Mouse (Mus musculus) liver, embryonic 12.5 days (tissue): Measurements from ENCODE around the gene Arfrp1. TPM values are rescaled to one million over a fixed set of nuclear protein-coding genes. Genes with fewer than 3 reads are reported as not detected.

Experiments
- ATAC-seq: fragments of 200-750 bp; cut with Nextera tagmentation; 2 replicates; pipeline ENCODE4 v1.8.0; 2017; ENCODE audit warnings: moderate number of reproducible peaks, mild to moderate bottlenecking, moderate library complexity
- H3K27ac ChIP-seq: fragments of 300-500 bp; sonication (generic); 2 replicates; pipeline ENCODE4 v1.5.1; 2016; ENCODE audit warnings: mild to moderate bottlenecking
- H3K27me3 ChIP-seq: fragments of 300-500 bp; sonication (generic); replicated peaks from 2 replicates; pipeline ENCODE4 v1.6.1; 2016; ENCODE audit warnings: mild to moderate bottlenecking, moderate library complexity
- H3K36me3 ChIP-seq: fragments of 300-500 bp; sonication (generic); 2 replicates; pipeline ENCODE4 v1.6.1; 2016; ENCODE audit warnings: mild to moderate bottlenecking, moderate library complexity
- H3K4me1 ChIP-seq: fragments of 300-500 bp; sonication (generic); 2 replicates; pipeline ENCODE4 v1.6.1; 2016
- H3K4me2 ChIP-seq: fragments of 300-500 bp; sonication (generic); 2 replicates; pipeline ENCODE4 v1.6.1; 2016; ENCODE audit warnings: mild to moderate bottlenecking, moderate library complexity
- H3K4me3 ChIP-seq: fragments of 300-500 bp; sonication (generic); 2 replicates; pipeline ENCODE4 v1.5.1; 2016; ENCODE audit warnings: mild to moderate bottlenecking, moderate library complexity
- H3K9ac ChIP-seq: fragments of 300-500 bp; sonication (generic); 2 replicates; pipeline ENCODE4 v1.6.1; 2016; ENCODE audit warnings: mild to moderate bottlenecking, moderate library complexity
- H3K9me3 ChIP-seq: fragments of 300-500 bp; sonication (generic); replicated peaks from 2 replicates; pipeline ENCODE4 v1.6.1; 2016; ENCODE audit warnings: mild to moderate bottlenecking, moderate library complexity
- WGBS: fragments of 180-500 bp; shearing (Covaris S2); methylation state at CpG from one replicate; pipeline ENCODE4 v1.1.7; 2016; ENCODE audit not compliant: insufficient replicate concordance; 5-methylcytosine and 5-hydroxymethylcytosine counted together
- polyA plus RNA-seq: library from polyadenylated mRNA; unstranded; fragments of >200 nt; fragmentation: Nextera tagmentation; extraction: Ambion mirVana; gene quantifications from 2 replicates; pipeline ENCODE4 v1.2.1, GENCODE M21; 2016

Gene Arfrp1
- 34.4 and 36.7 TPM in 2 replicates for polyA plus RNA-seq

GRCm38 (mm10) chr2:181364860-181365596, at the start of gene Arfrp1, which contains the start of gene Zgpat:
Gene Arfrp1, minus strand, starts transcription at chr2:181365404.
Gene Zgpat, plus strand, starts transcription at chr2:181364928.
- Histone ChIP-seq H3K9ac (peak within 1 kb of the TSS; percentile 90), H3K9me3 (no peaks in the 10 kb centered on the region), H3K4me2 (peak within 1 kb of the TSS; percentile 97), H3K36me3 (peaks cover 62% of the 10 kb centered on the region), H3K4me1 (peaks cover 56% of the 10 kb centered on the region), H3K4me3 (peak within 1 kb of the TSS; percentile 85), H3K27me3 (no peaks in the 10 kb centered on the region), H3K27ac (peak within 1 kb of the TSS; percentile 91)
- ATAC-seq: peak; percentile 90
- 0% methylated on average over 67 of the region's 71 CpGs for WGBS

GRCm38 (mm10) chr2:181413141-181413540, 47.9 kb upstream of the Arfrp1 start:
- Histone ChIP-seq H3K4me3 (no peak overlapping the region), H3K27ac (peak overlapping the region; percentile 46; the same call in 1 of the 2 replicates), H3K27me3 (no peaks in the 10 kb centered on the region), H3K4me2 (no peak overlapping the region), H3K36me3 (peaks cover 44% of the 10 kb centered on the region), H3K4me1 (peaks cover 49% of the 10 kb centered on the region), H3K9ac (no peak overlapping the region), H3K9me3 (no peaks in the 10 kb centered on the region)
- 69% methylated on average over 2 of the region's 2 CpGs for WGBS
- ATAC-seq: no peak

DNA sequence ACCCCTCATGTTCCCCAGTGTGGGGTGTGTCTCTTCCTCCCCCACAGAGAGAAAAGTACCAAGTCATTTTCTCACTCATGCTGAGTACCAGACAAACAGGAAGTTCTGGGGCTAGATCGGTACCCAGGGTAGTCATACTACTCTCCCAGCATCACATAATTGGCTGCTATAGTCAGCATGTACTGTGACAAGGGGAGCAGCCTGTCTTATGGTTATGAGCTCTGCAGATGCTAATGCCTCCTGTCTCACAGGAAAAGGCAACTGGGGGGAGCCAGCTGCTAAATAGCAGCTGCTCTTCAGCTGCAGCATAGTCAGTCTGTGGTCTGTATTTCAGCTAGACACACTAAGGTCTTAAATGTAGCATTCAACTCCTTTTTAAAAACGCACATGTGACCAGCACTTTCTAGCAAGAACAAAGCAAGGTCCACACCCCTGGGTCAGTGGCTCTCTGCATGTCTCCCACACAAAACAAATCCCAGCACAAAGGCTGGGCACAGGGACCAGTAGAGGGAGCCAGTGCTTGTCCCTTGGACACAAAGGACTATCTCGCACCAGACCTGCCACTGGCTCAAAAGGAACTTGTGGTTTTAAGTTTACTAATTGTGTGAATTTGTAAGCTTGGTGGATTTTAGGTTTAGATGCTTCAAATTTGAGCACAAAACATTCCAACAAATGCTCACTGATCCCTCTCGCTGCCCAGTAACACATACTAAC, 45.7 kb upstream of the Arfrp1 start:
- no peaks in the 10 kb centered on the region for H3K9me3 ChIP-seq
- H3K4me2 ChIP-seq: no peak overlapping the region
- WGBS: 45% methylated on average over 4 of the region's 4 CpGs
- peak; percentile 67; the same call in 1 of the 2 replicates for ATAC-seq
- H3K9ac ChIP-seq: no peak overlapping the region
- no peaks in the 10 kb centered on the region for H3K27me3 ChIP-seq
- peaks cover 27% of the 10 kb centered on the region for H3K4me1 ChIP-seq
- H3K4me3 ChIP-seq: no peak overlapping the region
- H3K36me3 ChIP-seq: peaks cover 44% of the 10 kb centered on the region
- peak overlapping the region; percentile 49; the same call in 1 of the 2 replicates for H3K27ac ChIP-seq

DNA sequence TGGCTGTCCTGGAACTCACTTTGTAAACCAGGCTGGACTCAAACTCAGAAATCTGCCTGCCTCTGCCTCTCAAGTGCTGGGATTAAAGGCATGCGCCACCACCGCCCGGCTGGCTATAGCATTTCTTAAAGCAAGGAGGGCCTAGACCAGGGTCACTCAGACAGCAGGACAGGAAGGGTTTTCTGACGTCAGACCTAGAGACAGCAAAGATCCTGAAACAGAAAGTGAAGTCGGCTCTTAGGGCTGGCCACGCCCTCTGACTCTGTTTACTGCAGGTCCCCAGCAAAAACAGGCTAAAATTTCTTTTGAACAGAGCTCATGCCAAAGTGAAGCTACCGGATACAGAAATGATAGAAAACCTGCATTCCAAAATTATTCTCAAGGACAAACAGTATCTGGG, 44.4 kb upstream of the Arfrp1 start:
- no peak for ATAC-seq
- no peak overlapping the region; the same call in 1 of the 2 replicates for H3K27ac ChIP-seq

GRCm38 (mm10) chr2:181403722-181404121, 38.5 kb upstream of the Arfrp1 start:
- Histone ChIP-seq H3K4me3 (no peak overlapping the region), H3K9me3 (no peaks in the 10 kb centered on the region), H3K4me2 (no peak overlapping the region), H3K27me3 (no peaks in the 10 kb centered on the region), H3K27ac (no peak overlapping the region), H3K9ac (no peak overlapping the region), H3K4me1 (peaks cover 36% of the 10 kb centered on the region), H3K36me3 (peaks cover 37% of the 10 kb centered on the region)
- no peak for ATAC-seq
- 64% methylated on average over 3 of the region's 3 CpGs for WGBS

More for the DNA sequence above, 44.4 kb upstream of the Arfrp1 start:
- no peaks in the 10 kb centered on the region for H3K27me3 ChIP-seq
- peaks cover 30% of the 10 kb centered on the region for H3K4me1 ChIP-seq
- no peaks in the 10 kb centered on the region for H3K9me3 ChIP-seq
- H3K36me3 ChIP-seq: peaks cover 55% of the 10 kb centered on the region
- no peak overlapping the region for H3K9ac ChIP-seq
- H3K4me2 ChIP-seq: no peak overlapping the region
- no peak overlapping the region for H3K4me3 ChIP-seq
- 78% methylated on average over 7 of the region's 7 CpGs for WGBS

- peaks cover 33% of the 10 kb centered on the region for H3K36me3 ChIP-seq
- H3K27me3 ChIP-seq: no peaks in the 10 kb centered on the region
- peaks cover 36% of the 10 kb centered on the region for H3K4me1 ChIP-seq
- H3K4me3 ChIP-seq: no peak overlapping the region
- peak overlapping the region; percentile 17; the same call in 1 of the 2 replicates for H3K27ac ChIP-seq
- no peaks in the 10 kb centered on the region for H3K9me3 ChIP-seq
- H3K9ac ChIP-seq: no peak overlapping the region
- ATAC-seq: peak; percentile 50
- H3K4me2 ChIP-seq: no peak overlapping the region
- 4% methylated on average over 1 of the region's 1 CpGs for WGBS
Measured at GRCm38 (mm10) chr2:181401497-181401896, 36.3 kb upstream of the Arfrp1 start.

DNA sequence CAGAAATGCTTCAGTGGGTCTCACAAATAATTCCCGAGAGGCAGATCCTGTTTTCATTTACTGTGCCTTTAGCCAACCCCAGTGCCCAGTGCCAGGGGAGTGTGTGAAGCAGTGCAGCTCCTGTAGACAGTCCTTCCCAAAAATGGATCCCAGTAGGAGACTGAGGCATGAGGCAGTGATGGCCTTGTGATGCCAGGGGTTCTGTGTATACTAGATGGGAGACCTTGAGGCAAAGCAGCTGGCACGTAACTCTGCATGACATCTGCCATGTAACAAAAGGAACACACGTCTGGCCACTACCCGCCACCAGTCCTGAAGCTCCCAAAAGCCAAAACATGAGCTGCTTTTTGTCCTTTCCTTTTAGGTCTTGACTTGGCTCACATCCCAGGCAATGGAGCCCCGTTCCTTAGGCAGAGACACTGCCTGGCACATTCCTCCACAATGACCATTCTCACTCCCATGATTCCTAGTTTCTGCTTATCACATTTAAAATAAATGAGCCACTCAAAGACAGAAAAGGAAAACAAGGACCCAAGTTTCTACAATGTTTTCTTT, 32.1 kb upstream of the Arfrp1 start:
- no peaks in the 10 kb centered on the region for H3K9me3 ChIP-seq
- no peak overlapping the region for H3K4me3 ChIP-seq
- WGBS: 86% methylated on average over 5 of the region's 5 CpGs
- peaks cover 12% of the 10 kb centered on the region for H3K4me1 ChIP-seq
- no peak overlapping the region for H3K27ac ChIP-seq
- H3K27me3 ChIP-seq: no peaks in the 10 kb centered on the region
- ATAC-seq: no peak
- no peak overlapping the region for H3K9ac ChIP-seq
- peaks cover 39% of the 10 kb centered on the region for H3K36me3 ChIP-seq
- H3K4me2 ChIP-seq: no peak overlapping the region

DNA sequence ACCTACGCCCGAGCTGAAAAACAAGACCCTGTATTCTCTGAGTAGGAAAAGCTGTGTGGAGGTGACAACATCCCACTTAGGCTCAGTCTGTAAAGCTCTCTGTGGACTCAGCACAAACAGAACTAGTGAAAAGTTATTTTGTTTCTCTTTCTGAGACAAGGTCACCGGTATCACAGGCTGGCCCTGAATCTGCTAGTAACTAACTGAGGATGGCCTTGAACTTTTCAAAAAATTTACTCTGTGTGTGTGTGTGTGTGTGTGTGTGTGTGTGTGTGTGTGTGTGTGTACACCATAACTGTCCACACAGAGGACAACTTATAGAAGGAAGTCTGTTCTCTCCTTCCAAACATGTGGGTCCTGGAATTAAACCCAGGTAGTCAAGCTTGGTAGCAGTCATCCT, 28.9 kb upstream of the Arfrp1 start:
- H3K9ac ChIP-seq: no peak overlapping the region
- WGBS: 89% methylated on average over 3 of the region's 3 CpGs

GRCm38 (mm10) chr2:181392600-181393213, 27.5 kb upstream of the Arfrp1 start:
- Histone ChIP-seq H3K9ac (no peak overlapping the region), H3K27ac (peak overlapping the region; percentile 17; the same call in 1 of the 2 replicates), H3K4me1 (no peaks in the 10 kb centered on the region), H3K4me3 (no peak overlapping the region), H3K9me3 (no peaks in the 10 kb centered on the region), H3K27me3 (no peaks in the 10 kb centered on the region), H3K4me2 (no peak overlapping the region), H3K36me3 (peaks cover 70% of the 10 kb centered on the region)
- ATAC-seq: peak; percentile 72
- 31% methylated on average over 4 of the region's 4 CpGs for WGBS

More for the DNA sequence above, 28.9 kb upstream of the Arfrp1 start:
- Histone ChIP-seq H3K27ac (no peak overlapping the region), H3K27me3 (no peaks in the 10 kb centered on the region), H3K4me2 (no peak overlapping the region), H3K4me3 (no peak overlapping the region), H3K4me1 (no peaks in the 10 kb centered on the region), H3K9me3 (no peaks in the 10 kb centered on the region), H3K36me3 (peaks cover 68% of the 10 kb centered on the region)
- ATAC-seq: no peak

GRCm38 (mm10) chr2:181391541-181391940, 26.3 kb upstream of the Arfrp1 start:
- Histone ChIP-seq H3K36me3 (peaks cover 77% of the 10 kb centered on the region), H3K4me3 (no peak overlapping the region)
- 75% methylated on average over 2 of the region's 2 CpGs for WGBS

GRCm38 (mm10) chr2:181391022-181391421, 25.8 kb upstream of the Arfrp1 start:
- Histone ChIP-seq H3K36me3 (peaks cover 82% of the 10 kb centered on the region), H3K27me3 (no peaks in the 10 kb centered on the region), H3K9me3 (no peaks in the 10 kb centered on the region), H3K4me1 (no peaks in the 10 kb centered on the region), H3K9ac (no peak overlapping the region), H3K4me2 (no peak overlapping the region), H3K4me3 (no peak overlapping the region), H3K27ac (no peak overlapping the region)
- peak; percentile 27; the same call in 1 of the 2 replicates for ATAC-seq
- WGBS: 88% methylated on average over 15 of the region's 15 CpGs

More at GRCm38 (mm10) chr2:181391541-181391940, 26.3 kb upstream of the Arfrp1 start:
- no peak overlapping the region for H3K4me2 ChIP-seq
- no peaks in the 10 kb centered on the region for H3K27me3 ChIP-seq
- no peak overlapping the region for H3K27ac ChIP-seq
- ATAC-seq: no peak
- H3K9me3 ChIP-seq: no peaks in the 10 kb centered on the region
- no peak overlapping the region for H3K9ac ChIP-seq
- no peaks in the 10 kb centered on the region for H3K4me1 ChIP-seq
